Mouse (Mus musculus) embryonic fibroblast, embryonic 13.5 days (primary cell): ENCODE data around the gene Atp6v1g1.

Experiments used
- CTCF ChIP-seq: IDR thresholded peaks from 2 replicates; pipeline ENCODE4 v1.5.1; 2011; ENCODE audit warnings: mild to moderate bottlenecking, control low read depth, low read length, moderate library complexity, borderline replicate concordance; ENCODE audit not compliant: insufficient read depth
- POLR2A ChIP-seq: IDR thresholded peaks from 2 replicates; pipeline ENCODE4 v1.6.1; 2011; ENCODE audit warnings: low read depth, mild to moderate bottlenecking, control low read depth, low read length, moderate library complexity

DNA sequence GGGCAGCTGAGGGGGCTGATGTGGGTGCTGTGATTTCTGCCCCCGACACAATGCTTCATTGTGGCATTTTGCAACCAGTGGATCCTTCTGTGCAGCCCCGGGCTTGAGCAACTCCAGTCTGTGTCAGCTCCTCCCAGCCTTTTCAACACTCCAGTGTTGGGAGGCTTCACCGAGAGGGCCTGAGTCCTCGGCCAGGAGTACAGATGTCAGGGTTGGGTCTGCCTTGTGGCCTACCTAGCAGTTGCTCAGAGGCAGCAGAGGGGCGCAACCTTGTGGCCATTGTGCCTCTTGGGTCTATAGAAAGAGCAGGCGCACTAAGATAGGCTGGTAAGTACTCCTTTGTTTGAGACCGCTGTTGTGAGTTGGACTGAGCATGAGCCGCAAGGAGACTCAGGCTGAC is 15.5 kb downstream of the Atp6v1g1 start:
- TF ChIP-seq CTCF (no peak; the same call in 1 of the 2 replicates), POLR2A (no peak)
